Mouse (Mus musculus): ENCODE data around the gene Aplnr. TPM values are rescaled to one million over a fixed set of nuclear protein-coding genes. Genes with fewer than 3 reads are reported as not detected.

Gene Aplnr
- total and polyA plus RNA-seq, 3 experiments = not detected

- dilution Hi-C loops (cut with MboI; ENCODE audit: extremely low pct_ligation_motif_present, extremely low pct_unique_long_range_greater_than_20kb, low sequenced_read_pairs) (no loop called here), in situ Hi-C loops (cut with MboI; ENCODE audit: low pct_ligation_motif_present, low pct_unique_long_range_greater_than_20kb, low sequenced_read_pairs) (no loop called here)
- peaks cover 0 to 10% of the 10 kb centered on the region in 2 experiments; a peak in 2 of 4 replicates for H3K4me1 ChIP-seq (ENCODE audit: control insufficient read depth in 1 of 2, insufficient read depth in 2 of 2)
- no peak for DNase-seq (ENCODE audit: extremely low read depth)
- no peaks in the 10 kb centered on the region for H3K36me3 ChIP-seq (replicated peaks in 1 of 2; ENCODE audit: control insufficient read depth in 1 of 2, insufficient read depth in 1 of 2, low read length in 1 of 2)
- H3K9ac ChIP-seq (ENCODE audit: insufficient read depth, low read depth) = no peak overlapping the region
- H3K4me3 ChIP-seq (replicated peaks in 1 of 3; ENCODE audit: low read depth in 2 of 3, low read length in 2 of 3, poor library complexity in 1 of 3) = no peak overlapping the region
- H3K9me3 ChIP-seq (replicated peaks; ENCODE audit: low read length) = no peaks in the 10 kb centered on the region
- no peak overlapping the region for H3K4me2 ChIP-seq (ENCODE audit: insufficient read depth, low read depth, poor library complexity, severe bottlenecking)
- H3K27me3 ChIP-seq (replicated peaks) = peaks cover under 1% of the 10 kb centered on the region
- H3K27ac ChIP-seq (ENCODE audit: insufficient read depth, low read depth) = no peak overlapping the region
- TF ChIP-seq RCOR1 (conservative IDR thresholded peaks at IDR 0.05; ENCODE audit: low read depth, low read length) = no peak
- TF ChIP-seq TCF12 (IDR thresholded peaks at IDR 0.05; ENCODE audit: low read depth, low read length) = no peak
- no peak for TF ChIP-seq ZMIZ1 (IDR thresholded peaks at IDR 0.05; ENCODE audit: low read depth, low read length)
- TF ChIP-seq USF1 (IDR thresholded peaks at IDR 0.05; ENCODE audit: low read depth, low read length) = no peak
- TF ChIP-seq MEF2A (IDR thresholded peaks at IDR 0.05; ENCODE audit: borderline replicate concordance, low read depth, low read length) = no peak
- no peak for TF ChIP-seq MAX (IDR thresholded peaks at IDR 0.05; ENCODE audit: low read length)
- no peak for TF ChIP-seq TBP (conservative IDR thresholded peaks at IDR 0.05; ENCODE audit: low read depth, low read length)
- TF ChIP-seq IRF4 (IDR thresholded peaks at IDR 0.05; ENCODE audit: low read depth, low read length) = no peak
- no peak for TF ChIP-seq JUND (conservative IDR thresholded peaks at IDR 0.05; ENCODE audit: low read depth, low read length)
- TF ChIP-seq ZC3H11A (IDR thresholded peaks at IDR 0.05; ENCODE audit: low read depth, low read length) = no peak
- TF ChIP-seq POLR2A (IDR thresholded peaks at IDR 0.05; ENCODE audit: low read depth, low read length) = no peak
- no peak for TF ChIP-seq ZNF384 (IDR thresholded peaks at IDR 0.05; ENCODE audit: low read depth, low read length)
- TF ChIP-seq KAT2A (IDR thresholded peaks at IDR 0.05; ENCODE audit: insufficient replicate concordance, low read length) = no peak
- no peak for TF ChIP-seq JUN (IDR thresholded peaks at IDR 0.05; ENCODE audit: insufficient read depth, low read depth, low read length)
- no peak for TF ChIP-seq BHLHE40 (IDR thresholded peaks at IDR 0.05; ENCODE audit: low read depth, low read length)
- no peaks in the 10 kb centered on the region for H3K79me2 ChIP-seq (replicated peaks; ENCODE audit: control insufficient read depth, extremely low read depth, insufficient read depth, poor library complexity, severe bottlenecking)
Observed at GRCm38 (mm10) chr2:85161638-85162093, 25.6 kb downstream of the Aplnr start.

GRCm38 (mm10) chr2:85163311-85164047, 27.5 kb downstream of the Aplnr start:
- no peak for DNase-seq (ENCODE audit: extremely low read depth)
- H3K27me3 ChIP-seq (replicated peaks) = peaks cover 10% of the 10 kb centered on the region

More at GRCm38 (mm10) chr2:85163311-85164047, 27.5 kb downstream of the Aplnr start:
- Histone ChIP-seq H3K79me2 (replicated peaks; ENCODE audit: control insufficient read depth, extremely low read depth, insufficient read depth, poor library complexity, severe bottlenecking) (no peaks in the 10 kb centered on the region), H3K36me3 (replicated peaks in 1 of 2; ENCODE audit: control insufficient read depth in 1 of 2, insufficient read depth in 1 of 2, low read length in 1 of 2) (no peaks in the 10 kb centered on the region), H3K4me1 (ENCODE audit: control insufficient read depth in 1 of 2, insufficient read depth in 2 of 2) (no peaks in the 10 kb centered on the region), H3K9me3 (replicated peaks; ENCODE audit: low read length) (no peaks in the 10 kb centered on the region), H3K4me3 (replicated peaks in 1 of 3; ENCODE audit: low read depth in 2 of 3, low read length in 2 of 3, poor library complexity in 1 of 3) (no peak overlapping the region), H3K27ac (ENCODE audit: insufficient read depth, low read depth) (no peak overlapping the region), H3K9ac (ENCODE audit: insufficient read depth, low read depth) (no peak overlapping the region), H3K4me2 (ENCODE audit: insufficient read depth, low read depth, poor library complexity, severe bottlenecking) (no peak overlapping the region)
- in situ Hi-C loops (cut with MboI; ENCODE audit: low pct_ligation_motif_present, low pct_unique_long_range_greater_than_20kb, low sequenced_read_pairs) (no loop called here), dilution Hi-C loops (cut with MboI; ENCODE audit: extremely low pct_ligation_motif_present, extremely low pct_unique_long_range_greater_than_20kb, low sequenced_read_pairs) (no loop called here)
- TF ChIP-seq NRF1 (IDR thresholded peaks at IDR 0.05; ENCODE audit: low read depth, low read length) = no peak
- no peak for TF ChIP-seq BHLHE40 (IDR thresholded peaks at IDR 0.05; ENCODE audit: low read depth, low read length)
